Mouse (Mus musculus) lung, postnatal 0 days (tissue): ENCODE results near the gene Zfp385a. TPM values are rescaled to one million over a fixed set of nuclear protein-coding genes. Genes with fewer than 3 reads are reported as not detected.
A peak's percentile ranks its signal among the peaks of the same experiment; 100 is the strongest.

Source experiments
- ATAC-seq: fragments of 200-750 bp; cut with Nextera tagmentation; 2 replicates; pipeline ENCODE4 v1.8.0; 2017; ENCODE audit warnings: moderate library complexity
- DNase-seq: peaks from one replicate; pipeline ENCODE4 v3.0.0-alpha.2; 2016; ENCODE audit warnings: low spot score
- H3K27ac ChIP-seq: fragments of 300-500 bp; sonication (generic); 2 replicates; pipeline ENCODE4 v1.5.1; 2014; ENCODE audit warnings: antibody characterized with exemption, mild to moderate bottlenecking, low read length, mixed read lengths
- H3K27me3 ChIP-seq: fragments of 300-500 bp; sonication (generic); replicated peaks from 2 replicates; pipeline ENCODE4 v1.6.1; 2014; ENCODE audit warnings: low read length, mixed read lengths; ENCODE audit not compliant: insufficient read depth
- H3K36me3 ChIP-seq: fragments of 300-500 bp; sonication (generic); 2 replicates; pipeline ENCODE4 v1.6.1; 2014; ENCODE audit warnings: low read length, mixed read lengths; ENCODE audit not compliant: insufficient read depth
- H3K4me1 ChIP-seq: fragments of 300-500 bp; sonication (generic); 2 replicates; pipeline ENCODE4 v1.6.1; 2014; ENCODE audit warnings: antibody characterized with exemption, low read depth, low read length, mixed read lengths; ENCODE audit not compliant: insufficient read depth
- H3K4me2 ChIP-seq: fragments of 300-500 bp; sonication (generic); replicated peaks from 2 replicates; pipeline ENCODE4 v1.6.1; 2014; ENCODE audit warnings: low read depth, mild to moderate bottlenecking, low read length, moderate library complexity, mixed read lengths
- H3K4me3 ChIP-seq: fragments of 300-500 bp; sonication (generic); 2 replicates; pipeline ENCODE4 v1.5.1; 2014; ENCODE audit warnings: low read depth, low read length
- H3K9ac ChIP-seq: fragments of 300-500 bp; sonication (generic); replicated peaks from 2 replicates; pipeline ENCODE4 v1.6.1; 2014; ENCODE audit warnings: low read depth, mild to moderate bottlenecking
- H3K9me3 ChIP-seq: fragments of 300-500 bp; sonication (generic); 2 replicates; pipeline ENCODE4 v1.6.1; 2016; ENCODE audit warnings: low read length, mixed read lengths
- CTCF ChIP-seq: IDR thresholded peaks from 2 replicates; pipeline ENCODE4 v1.5.1; 2016; ENCODE audit warnings: antibody characterized with exemption, mild to moderate bottlenecking
- EP300 ChIP-seq: IDR thresholded peaks from 2 replicates; pipeline ENCODE4 v1.6.1; 2016; ENCODE audit warnings: antibody characterized with exemption, mild to moderate bottlenecking, control low read depth
- WGBS: fragments of 180-500 bp; shearing (Covaris S2); extraction: QIAGEN DNeasy Blood & Tissue Kit; methylation state at CpG from one replicate; pipeline ENCODE4 v1.1.7; 2014; 5-methylcytosine and 5-hydroxymethylcytosine counted together
- polyA plus RNA-seq: library from polyadenylated mRNA; unstranded; fragments of >200 nt; fragmentation: Nextera tagmentation; extraction: Ambion mirVana; gene quantifications from 2 replicates; pipeline ENCODE4 v1.2.1, GENCODE M21; 2015

Zfp385a gene
- polyA plus RNA-seq, 1 experiment from 2014 or later, result 6.5 TPM

DNA sequence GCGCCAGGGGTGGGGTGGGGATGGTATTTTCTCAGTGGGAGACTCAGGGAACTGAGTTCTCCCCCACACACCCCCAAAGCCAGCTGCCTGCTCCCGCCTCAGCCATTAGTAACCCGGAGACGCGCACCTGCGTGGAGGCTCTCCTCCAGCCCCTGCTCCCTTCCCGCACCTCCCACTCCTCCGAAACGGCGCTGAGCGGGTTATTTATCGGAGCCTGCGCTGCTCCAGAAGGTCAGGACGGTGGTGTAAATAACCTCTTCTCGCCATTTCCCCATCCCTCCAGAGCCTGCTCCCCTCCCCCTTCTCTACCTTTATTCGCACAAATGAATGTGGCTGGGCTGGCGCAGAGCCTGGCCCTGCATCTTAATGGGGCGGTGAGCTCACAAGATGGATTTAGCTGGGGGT, 39.8 kb downstream of the Zfp385a start:
- H3K4me2 ChIP-seq, result no peak overlapping the region
- no peaks in the 10 kb centered on the region for H3K9me3 ChIP-seq
- H3K4me1 ChIP-seq, result peaks cover 15% of the 10 kb centered on the region; the same call in 1 of the 2 replicates
- no peak for DNase-seq
- H3K27ac ChIP-seq, result peak overlapping the region; percentile 86
- no peak for ATAC-seq
- WGBS, result 29% methylated on average over 18 of the region's 18 CpGs
- H3K27me3 ChIP-seq, result no peaks in the 10 kb centered on the region
- H3K9ac ChIP-seq, result no peak overlapping the region
- H3K36me3 ChIP-seq, result 0 out of 2 replicates have a peak, but pooled peaks cover 3% of the 10 kb centered on the region
- TF ChIP-seq CTCF (no peak), EP300 (no peak)
- no peak overlapping the region for H3K4me3 ChIP-seq

DNA sequence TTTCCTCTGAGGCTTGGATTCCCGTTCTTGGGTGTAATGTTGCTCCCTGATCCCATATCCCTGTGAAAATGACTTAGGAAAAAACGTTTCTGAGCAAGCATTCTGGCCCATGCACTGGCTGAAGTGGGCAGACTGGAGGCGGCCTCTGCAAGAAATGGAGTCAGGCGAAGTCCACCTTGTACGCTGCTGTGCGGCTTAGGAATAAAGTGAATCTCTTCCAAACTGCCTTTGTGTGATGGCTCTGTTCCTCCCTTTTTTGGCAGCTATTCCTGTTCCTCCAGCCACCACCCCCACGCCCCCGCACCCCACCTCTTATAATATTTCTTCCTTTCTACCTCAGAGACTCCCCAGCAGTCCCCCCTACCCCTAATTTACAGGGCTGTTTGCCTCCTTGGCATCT, 40.2 kb downstream of the Zfp385a start:
- H3K27ac ChIP-seq, result peak overlapping the region; percentile 86
- no peak overlapping the region for H3K4me3 ChIP-seq
- DNase-seq (no peak), ATAC-seq (no peak)
- no peaks in the 10 kb centered on the region for H3K27me3 ChIP-seq
- 0 out of 2 replicates have a peak, but pooled peaks cover 3% of the 10 kb centered on the region for H3K36me3 ChIP-seq
- no peak overlapping the region for H3K9ac ChIP-seq
- no peak for TF ChIP-seq CTCF
- no peak for TF ChIP-seq EP300
- no peak overlapping the region for H3K4me2 ChIP-seq
- peaks cover 15% of the 10 kb centered on the region; the same call in 1 of the 2 replicates for H3K4me1 ChIP-seq
- H3K9me3 ChIP-seq, result no peaks in the 10 kb centered on the region
- 43% methylated on average over 8 of the region's 8 CpGs for WGBS

DNA sequence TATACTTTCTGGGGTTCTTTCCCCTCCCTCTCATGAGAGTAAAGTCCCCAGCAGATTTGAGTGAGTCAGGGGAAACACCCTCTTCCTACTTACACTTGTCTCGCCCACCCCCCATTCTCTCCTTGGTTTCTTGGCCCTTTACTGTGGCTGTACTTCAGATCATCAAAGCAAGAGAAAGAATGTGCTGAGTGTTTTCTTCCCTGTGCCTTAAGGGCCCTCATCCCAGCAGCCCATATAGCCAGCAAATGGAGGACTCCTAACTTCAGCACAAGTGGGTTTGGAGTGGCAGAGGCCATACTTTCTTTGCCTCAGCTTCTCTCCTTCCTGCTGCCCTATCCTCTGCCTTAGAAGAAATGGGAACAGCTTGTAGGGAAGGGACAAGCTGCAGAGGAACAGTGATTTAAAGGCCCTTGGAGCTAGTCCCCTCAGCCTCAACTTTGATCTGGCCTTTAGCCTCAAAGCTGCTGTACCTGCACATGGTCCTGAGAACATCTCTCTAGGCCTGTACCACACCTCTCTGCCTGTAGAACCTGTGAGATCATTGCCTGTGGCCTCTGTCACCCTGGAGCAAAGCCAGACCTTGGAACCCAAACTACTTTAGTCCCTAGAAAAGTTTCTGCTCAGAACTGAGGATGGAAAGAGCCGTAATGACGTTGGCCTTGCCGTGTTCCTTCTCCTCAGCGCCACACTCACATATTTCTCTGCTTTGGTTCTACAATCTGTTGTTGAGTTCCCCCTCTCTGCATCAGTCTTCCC, 40.9 kb downstream of the Zfp385a start:
- H3K4me2 ChIP-seq, result no peak overlapping the region
- DNase-seq, result peak; percentile 90
- H3K9me3 ChIP-seq, result no peaks in the 10 kb centered on the region
- H3K4me1 ChIP-seq, result peaks cover 10% of the 10 kb centered on the region; the same call in 1 of the 2 replicates
- H3K36me3 ChIP-seq, result 0 out of 2 replicates have a peak, but pooled peaks cover 3% of the 10 kb centered on the region
- H3K4me3 ChIP-seq, result no peak overlapping the region
- WGBS, result 58% methylated on average over 5 of the region's 5 CpGs
- TF ChIP-seq CTCF (no peak), EP300 (peak; percentile 92)
- ATAC-seq, result peak; percentile 91
- H3K27ac ChIP-seq, result peak overlapping the region; percentile 86
- H3K9ac ChIP-seq, result no peak overlapping the region
- no peaks in the 10 kb centered on the region for H3K27me3 ChIP-seq

DNA sequence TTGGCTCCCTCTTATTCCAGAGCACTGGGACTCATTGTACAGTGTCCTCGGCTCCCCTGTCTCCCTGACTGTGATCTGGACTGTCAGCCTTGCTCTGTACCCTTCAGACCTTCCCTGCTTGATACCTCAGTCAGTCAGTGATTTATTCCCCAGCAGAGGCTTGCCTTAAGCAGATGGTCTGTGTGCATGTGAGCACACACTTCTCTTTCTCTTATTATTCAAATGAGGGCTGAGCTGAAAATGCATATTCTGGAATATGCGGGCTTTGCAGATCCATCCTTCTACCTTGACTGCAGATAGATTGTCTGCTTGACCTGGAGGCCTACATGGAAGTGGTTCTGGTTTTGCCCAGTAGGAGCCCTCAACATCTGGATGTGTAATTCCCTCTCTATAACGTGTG, 41.9 kb downstream of the Zfp385a start:
- WGBS, result 51% methylated on average over 3 of the region's 3 CpGs
- Histone ChIP-seq H3K4me1 (peaks cover 8% of the 10 kb centered on the region; the same call in 1 of the 2 replicates), H3K36me3 (peaks cover 10% of the 10 kb centered on the region; the same call in 1 of the 2 replicates), H3K4me3 (no peak overlapping the region), H3K27me3 (no peaks in the 10 kb centered on the region), H3K9ac (no peak overlapping the region), H3K4me2 (no peak overlapping the region), H3K9me3 (no peaks in the 10 kb centered on the region), H3K27ac (peak overlapping the region; percentile 86)
- TF ChIP-seq CTCF (no peak), EP300 (no peak)
- ATAC-seq, result no peak
- no peak for DNase-seq

DNA sequence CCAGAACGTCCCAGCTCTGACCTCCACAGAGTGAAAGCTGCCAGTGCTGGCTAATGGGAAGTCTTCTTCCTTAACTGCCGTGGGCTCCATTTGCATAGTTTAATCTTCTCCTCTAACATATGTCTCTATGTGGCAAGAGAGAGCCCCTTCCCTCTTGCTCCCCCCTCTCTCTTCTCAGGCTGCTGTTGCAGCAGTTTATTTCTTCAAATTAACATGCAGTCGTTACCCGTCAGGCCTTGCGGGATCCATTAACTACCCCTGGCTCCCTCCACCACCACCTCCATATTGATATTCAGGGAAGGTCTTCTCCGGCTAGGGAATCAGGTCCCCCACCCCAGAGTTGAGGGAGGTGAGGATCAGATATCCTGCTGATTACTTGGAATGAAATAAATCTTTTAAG, 42.6 kb downstream of the Zfp385a start:
- no peak for TF ChIP-seq CTCF
- H3K9me3 ChIP-seq, result no peaks in the 10 kb centered on the region
- H3K9ac ChIP-seq, result no peak overlapping the region
- WGBS, result 62% methylated on average over 6 of the region's 6 CpGs
- peaks cover 6% of the 10 kb centered on the region; the same call in 1 of the 2 replicates for H3K4me1 ChIP-seq
- H3K27me3 ChIP-seq, result no peaks in the 10 kb centered on the region
- peak overlapping the region; percentile 86 for H3K27ac ChIP-seq
- no peak overlapping the region for H3K4me3 ChIP-seq
- no peak for ATAC-seq
- no peak overlapping the region for H3K4me2 ChIP-seq
- DNase-seq, result no peak
- H3K36me3 ChIP-seq, result peaks cover 12% of the 10 kb centered on the region; the same call in 1 of the 2 replicates

DNA sequence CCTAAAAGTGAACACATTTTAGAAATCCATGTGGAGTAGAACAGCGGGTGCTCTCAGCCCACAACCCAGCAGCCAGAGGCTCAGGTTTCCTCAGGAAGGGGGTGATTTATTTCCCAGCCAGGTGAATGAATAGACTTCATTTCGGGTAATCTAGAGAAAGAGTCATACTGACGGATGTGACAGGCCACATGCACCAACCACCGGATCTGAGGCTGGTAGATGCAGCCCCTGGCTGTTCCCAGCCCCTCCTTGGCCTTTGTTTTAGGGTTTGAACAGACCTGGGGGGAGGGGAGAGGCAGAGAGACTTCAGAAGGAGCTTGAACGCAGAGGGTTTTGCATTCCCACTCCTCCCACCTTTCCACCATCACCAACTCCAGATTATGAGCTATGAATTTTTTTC, 44.0 kb downstream of the Zfp385a start:
- ATAC-seq (no peak), DNase-seq (no peak)
- TF ChIP-seq EP300, result no peak
- no peak for TF ChIP-seq CTCF
- peaks cover 12% of the 10 kb centered on the region; the same call in 1 of the 2 replicates for H3K36me3 ChIP-seq
- no peaks in the 10 kb centered on the region for H3K27me3 ChIP-seq
- H3K4me2 ChIP-seq, result no peak overlapping the region
- H3K9ac ChIP-seq, result no peak overlapping the region
- H3K27ac ChIP-seq, result no peak overlapping the region
- 24% methylated on average over 5 of the region's 5 CpGs for WGBS
- H3K4me3 ChIP-seq, result no peak overlapping the region
- H3K9me3 ChIP-seq, result no peaks in the 10 kb centered on the region
- no peaks in the 10 kb centered on the region for H3K4me1 ChIP-seq
